Mouse (Mus musculus): ENCODE measurements at regions not wholly inside any gene's neighbourhood (a gene's known extent, or its start where the extent isn't known, plus 50 kb on each side); places are given as distances from the start of the nearest gene placed in this dataset.

DNA sequence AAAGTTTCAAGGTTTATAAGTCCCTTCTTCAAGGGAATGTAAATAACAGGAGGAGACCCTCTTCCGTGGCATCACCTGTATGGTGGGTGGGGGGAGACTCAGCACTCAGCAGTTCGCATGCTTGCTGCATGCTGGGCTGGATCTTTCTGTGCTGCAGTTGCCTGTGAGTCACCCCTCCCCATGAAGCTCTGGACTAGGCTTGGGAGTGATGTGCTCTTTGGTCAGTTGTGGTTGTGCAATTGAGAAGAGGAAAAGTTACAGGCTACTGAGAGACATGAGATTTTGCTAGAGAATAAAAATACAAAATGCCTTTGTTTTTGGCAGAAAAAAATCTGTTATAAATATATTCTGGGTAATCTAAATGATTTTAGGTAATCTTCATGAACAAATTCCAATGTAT lies 66.7 kb upstream of the Dlx2 start:
- no peak for TF ChIP-seq POLR2A (IDR thresholded peaks at IDR 0.05; ENCODE audit: extremely low read depth, insufficient read depth, low read length)
- no peak for TF ChIP-seq CTCF (IDR thresholded peaks at IDR 0.05; ENCODE audit: extremely low read depth, insufficient read depth, low read length)

Measured in cortical plate, adult 2 months (tissue).